Mouse (Mus musculus) lung, adult 18-20 months (tissue): ENCODE measurements around the gene Grap2.
"Not testable (repeated sequence)": the region's sequence is repeated elsewhere in the genome, so short reads cannot be mapped to it uniquely, and the experiment has no call there.

Experiments
- DNase-seq, 2 experiments: peaks; one replicate each; pipeline ENCODE4 v3.0.0; 2022; ENCODE audit warnings: mixed read lengths in 2 of 2

The Grap2 gene

GRCm38 (mm10) chr15:80567139-80567538 lies 5.3 kb upstream of the Grap2 start:
- DNase-seq: no peak

GRCm38 (mm10) chr15:80567731-80568130 lies 4.7 kb upstream of the Grap2 start:
- no peak for DNase-seq

GRCm38 (mm10) chr15:80569205-80569604 lies 3.2 kb upstream of the Grap2 start:
- DNase-seq: no peak

GRCm38 (mm10) chr15:80570226-80570625 lies 2.2 kb upstream of the Grap2 start:
- no peak for DNase-seq

- DNase-seq: no peak
These were observed 783 bp upstream of the Grap2 start for GRCm38 (mm10) chr15:80571611-80572010.

- no peak for DNase-seq
These were observed 572 bp downstream of the Grap2 start for GRCm38 (mm10) chr15:80572811-80573520.

- DNase-seq: no peak
These were observed 2.0 kb downstream of the Grap2 start for GRCm38 (mm10) chr15:80574211-80575040.

- DNase-seq: no peak
These were observed 3.5 kb downstream of the Grap2 start for GRCm38 (mm10) chr15:80575817-80576370.

GRCm38 (mm10) chr15:80576415-80576994 lies 4.1 kb downstream of the Grap2 start:
- no peak for DNase-seq

GRCm38 (mm10) chr15:80577166-80577960 lies 5.0 kb downstream of the Grap2 start:
- no peak for DNase-seq

- DNase-seq: no peak
These were observed 6.7 kb downstream of the Grap2 start for GRCm38 (mm10) chr15:80579121-80579520.

GRCm38 (mm10) chr15:80580585-80580984 lies 8.2 kb downstream of the Grap2 start:
- DNase-seq: not testable (repeated sequence)

- DNase-seq: peak; percentile 41 to 51
These were observed 10.4 kb downstream of the Grap2 start for GRCm38 (mm10) chr15:80582581-80583495.

- no peak for DNase-seq
These were observed 13.9 kb downstream of the Grap2 start for GRCm38 (mm10) chr15:80586296-80586695.

- DNase-seq: no peak
These were observed 18.2 kb downstream of the Grap2 start for GRCm38 (mm10) chr15:80590641-80591040.

GRCm38 (mm10) chr15:80592737-80593136 lies 20.3 kb downstream of the Grap2 start:
- no peak for DNase-seq

- DNase-seq: no peak
These were observed 21.5 kb downstream of the Grap2 start for GRCm38 (mm10) chr15:80593877-80594276.

GRCm38 (mm10) chr15:80598750-80599149 lies 26.4 kb downstream of the Grap2 start:
- no peak for DNase-seq

- DNase-seq: peak; percentile 66 to 74
These were observed 26.9 kb downstream of the Grap2 start for GRCm38 (mm10) chr15:80599213-80599750.

- DNase-seq: no peak
These were observed 27.4 kb downstream of the Grap2 start for GRCm38 (mm10) chr15:80599843-80600242.

- no peak for DNase-seq
These were observed 29.1 kb downstream of the Grap2 start for GRCm38 (mm10) chr15:80601456-80601855.
